Mouse (Mus musculus) lung, adult 2 months (tissue): ENCODE results near the gene Slc7a8. TPM values are rescaled to one million over a fixed set of nuclear protein-coding genes. Genes with fewer than 3 reads are reported as not detected.
A peak's percentile ranks its signal among the peaks of the same experiment; 100 is the strongest.

Experiments
- DNase-seq: peaks from one replicate; pipeline ENCODE4 v3.0.0; 2022
- H3K4me1 ChIP-seq: fragments of 200-500 bp; 2 replicates; pipeline ENCODE4 v1.6.1; 2011; ENCODE audit warnings: low read length; ENCODE audit not compliant: control insufficient read depth, insufficient read depth
- H3K4me3 ChIP-seq: fragments of 200-500 bp; replicated peaks from 2 replicates; pipeline ENCODE3; 2011; ENCODE audit warnings: low read depth, mild to moderate bottlenecking, control low read depth, low read length; ENCODE audit errors: extremely low read depth
- CTCF ChIP-seq: fragments of 200-500 bp; IDR thresholded peaks from 2 replicates; pipeline ENCODE4 v1.5.1; 2011; ENCODE audit warnings: mild to moderate bottlenecking, low read length, control low read depth; ENCODE audit not compliant: insufficient read depth
- POLR2A ChIP-seq: fragments of 200-500 bp; IDR thresholded peaks from 2 replicates; pipeline ENCODE4 v1.6.1; 2011; ENCODE audit warnings: low read depth, mild to moderate bottlenecking, control low read depth, low read length, borderline replicate concordance; ENCODE audit errors: extremely low read depth
- WGBS: fragments of 180-500 bp; shearing (Covaris S2); methylation state at CpG from one replicate; pipeline ENCODE4 v1.1.7; 2018; 5-methylcytosine and 5-hydroxymethylcytosine counted together
- polyA plus RNA-seq: library from polyadenylated mRNA; depleted of rRNA; stranded (reverse); fragments of >200 nt; gene quantifications from 2 replicates; pipeline ENCODE4 v1.2.3, GENCODE M21; 2012

The Slc7a8 gene
- polyA plus RNA-seq, 1 experiment: 4.0 TPM

DNA sequence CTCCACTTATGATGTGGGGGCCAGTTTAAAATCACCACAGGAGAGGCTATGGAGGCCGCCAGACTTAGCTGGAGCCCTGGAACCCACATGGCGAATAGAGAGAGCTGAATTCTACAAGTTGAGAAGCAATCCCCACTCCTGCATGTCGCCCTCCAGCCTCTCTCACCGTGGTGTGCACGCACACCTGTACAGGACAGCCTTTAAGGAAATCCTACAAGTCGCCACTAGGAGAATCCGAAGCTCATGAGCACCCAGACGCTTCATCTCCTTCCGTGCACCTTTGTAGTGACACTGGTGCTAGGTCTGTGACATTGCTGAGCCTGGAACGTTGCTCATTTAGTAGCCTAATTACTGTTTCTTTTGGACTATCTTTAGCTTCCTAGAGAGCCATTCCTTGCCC lies 17.9 kb upstream of the Slc7a8 start:
- DNase-seq: no peak
- WGBS: 52% methylated on average over 10 of the region's 10 CpGs
- TF ChIP-seq POLR2A (no peak), CTCF (no peak)

DNA sequence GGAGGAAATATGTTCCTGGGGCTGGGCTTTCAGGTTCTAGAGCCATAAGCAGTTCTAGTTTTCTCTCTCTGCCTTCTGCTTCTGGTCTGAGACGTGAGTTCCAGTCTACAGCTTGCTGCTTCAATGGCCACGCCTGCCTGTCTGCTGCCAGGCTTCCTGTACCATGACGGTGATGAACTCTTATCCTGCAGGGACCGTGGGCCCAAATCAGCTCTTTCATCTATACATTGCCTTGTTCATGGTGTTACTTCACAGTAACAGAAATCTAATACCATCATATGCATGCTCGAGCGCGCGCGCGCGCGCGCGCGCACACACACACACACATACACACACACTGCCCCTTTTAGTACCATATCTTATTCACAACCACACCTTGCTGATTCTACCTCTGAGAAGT lies 15.0 kb upstream of the Slc7a8 start:
- WGBS: 91% methylated on average over 15 of the region's 15 CpGs
- no peak for DNase-seq
- H3K4me1 ChIP-seq: no peaks in the 10 kb centered on the region
- H3K4me3 ChIP-seq: no peak overlapping the region
- TF ChIP-seq POLR2A (no peak), CTCF (no peak)

More for the DNA sequence above, 17.9 kb upstream of the Slc7a8 start:
- Histone ChIP-seq H3K4me3 (no peak overlapping the region), H3K4me1 (no peaks in the 10 kb centered on the region)

GRCm38 (mm10) chr14:54795901-54796300 lies 14.2 kb upstream of the Slc7a8 start:
- 74% methylated on average over 1 of the region's 1 CpGs for WGBS
- no peak for DNase-seq
- Histone ChIP-seq H3K4me1 (no peaks in the 10 kb centered on the region), H3K4me3 (no peak overlapping the region)
- TF ChIP-seq POLR2A (no peak), CTCF (no peak)

- TF ChIP-seq CTCF (no peak), POLR2A (no peak)
- Histone ChIP-seq H3K4me3 (no peak overlapping the region), H3K4me1 (no peaks in the 10 kb centered on the region)
- DNase-seq: no peak
- 71% methylated on average over 8 of the region's 8 CpGs for WGBS
Observed at GRCm38 (mm10) chr14:54793894-54794830, 12.4 kb upstream of the Slc7a8 start.

- Histone ChIP-seq H3K4me1 (no peaks in the 10 kb centered on the region), H3K4me3 (no peak overlapping the region)
- TF ChIP-seq CTCF: no peak
- WGBS: 47% methylated on average over 1 of the region's 1 CpGs
- DNase-seq: no peak
Observed at GRCm38 (mm10) chr14:54793351-54793750, 11.6 kb upstream of the Slc7a8 start.

GRCm38 (mm10) chr14:54792166-54792565 lies 10.4 kb upstream of the Slc7a8 start:
- H3K4me3 ChIP-seq: no peak overlapping the region
- no peak for DNase-seq
- no peaks in the 10 kb centered on the region for H3K4me1 ChIP-seq
- 71% methylated on average over 6 of the region's 6 CpGs for WGBS
- TF ChIP-seq POLR2A (no peak), CTCF (no peak)

- DNase-seq: no peak
- H3K4me3 ChIP-seq: no peak overlapping the region
- WGBS: 91% methylated on average over 5 of the region's 5 CpGs
- no peak for TF ChIP-seq CTCF
- TF ChIP-seq POLR2A: no peak
- no peaks in the 10 kb centered on the region for H3K4me1 ChIP-seq
Observed at GRCm38 (mm10) chr14:54788231-54788630, 6.5 kb upstream of the Slc7a8 start.

DNA sequence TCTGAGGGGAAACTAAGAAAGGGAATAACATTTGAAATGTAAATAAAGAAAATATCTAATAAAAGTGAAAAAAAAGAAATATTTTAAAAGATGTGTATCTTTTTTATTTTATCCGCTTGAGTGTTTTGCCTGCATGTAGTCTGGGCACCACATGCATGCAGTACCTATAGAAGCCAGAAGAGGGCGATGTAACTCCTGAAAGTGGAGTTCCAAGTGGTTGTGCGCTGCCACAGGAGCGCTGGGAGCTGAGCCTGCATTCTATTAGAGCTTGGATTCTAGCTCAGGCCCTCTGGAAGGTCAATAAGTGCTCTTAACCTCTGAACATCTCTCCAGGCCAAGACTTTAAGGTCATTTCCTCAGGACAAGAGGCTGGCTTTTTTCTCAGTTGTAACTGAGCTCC lies 5.5 kb upstream of the Slc7a8 start:
- no peak overlapping the region for H3K4me3 ChIP-seq
- no peak for TF ChIP-seq CTCF
- TF ChIP-seq POLR2A: no peak
- DNase-seq: no peak
- no peaks in the 10 kb centered on the region for H3K4me1 ChIP-seq
- WGBS: 54% methylated on average over 4 of the region's 4 CpGs

DNA sequence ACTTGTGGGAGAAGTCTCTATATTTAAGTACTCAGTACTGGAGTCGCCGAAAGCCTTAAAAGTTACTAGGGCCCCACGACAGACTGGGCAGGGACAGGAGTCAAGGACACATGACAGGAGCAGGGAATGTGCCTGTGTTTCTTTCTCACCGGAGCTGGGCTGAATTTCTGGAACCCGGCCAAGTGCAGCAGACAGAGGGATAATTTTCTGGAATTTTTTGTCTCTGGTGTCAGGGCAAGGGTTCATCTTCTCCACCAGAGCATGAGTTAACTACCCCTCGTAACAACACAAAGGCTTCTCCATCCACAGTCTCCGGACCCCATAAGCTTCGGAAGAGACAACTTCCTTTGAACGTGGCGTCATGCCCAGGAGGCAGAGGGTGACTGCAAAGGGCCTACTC lies 4.7 kb upstream of the Slc7a8 start:
- no peak for DNase-seq
- TF ChIP-seq POLR2A: no peak
- TF ChIP-seq CTCF: no peak
- H3K4me3 ChIP-seq: no peak overlapping the region
- WGBS: 35% methylated on average over 10 of the region's 10 CpGs
- H3K4me1 ChIP-seq: no peaks in the 10 kb centered on the region

DNA sequence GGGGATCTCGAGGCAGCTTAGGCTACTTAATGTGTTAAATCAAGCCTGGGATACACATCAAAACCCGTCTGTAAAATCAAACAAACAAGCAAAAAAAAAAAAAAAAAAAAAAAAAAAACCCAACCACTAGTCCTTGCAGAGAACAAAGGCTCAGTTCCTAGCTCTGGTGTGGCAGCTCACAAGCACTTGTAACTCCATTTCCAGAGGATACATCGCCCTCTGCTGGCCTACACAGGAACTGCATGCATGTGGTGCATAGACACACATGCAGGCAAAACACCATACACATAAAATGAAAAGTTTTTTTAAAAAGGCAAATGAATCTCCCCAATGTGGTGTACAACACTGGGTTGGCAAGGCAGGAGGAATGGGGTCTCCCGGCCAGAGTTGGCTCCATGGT lies 4.2 kb upstream of the Slc7a8 start:
- Histone ChIP-seq H3K4me3 (no peak overlapping the region), H3K4me1 (no peaks in the 10 kb centered on the region)
- WGBS: 53% methylated on average over 4 of the region's 4 CpGs
- TF ChIP-seq POLR2A: no peak
- peak; percentile 66 for TF ChIP-seq CTCF
- DNase-seq: peak; percentile 60

- DNase-seq: no peak
- Histone ChIP-seq H3K4me1 (no peaks in the 10 kb centered on the region), H3K4me3 (no peak overlapping the region)
- WGBS: 87% methylated on average over 6 of the region's 6 CpGs
- TF ChIP-seq CTCF (no peak), POLR2A (no peak)
Observed at GRCm38 (mm10) chr14:54782971-54783370, 1.2 kb upstream of the Slc7a8 start.
